Mouse (Mus musculus) midbrain, embryonic 14.5 days (tissue): ENCODE measurements at regions not wholly inside any gene's neighbourhood (a gene's known extent, or its start where the extent isn't known, plus 50 kb on each side); places are given as distances from the start of the nearest gene placed in this dataset.

Source experiments
- ATAC-seq: fragments of 200-750 bp; cut with Nextera tagmentation; 2 replicates; pipeline ENCODE4 v1.8.0; 2017; ENCODE audit warnings: moderate number of reproducible peaks, moderate library complexity; ENCODE audit not compliant: low FRiP score, low TSS enrichment
- DNase-seq: peaks from one replicate; pipeline ENCODE4 v3.0.0-alpha.2; 2015
- H3K27ac ChIP-seq: fragments of 300-500 bp; sonication (generic); replicated peaks from 2 replicates; pipeline ENCODE4 v1.5.1; 2014; ENCODE audit warnings: mild to moderate bottlenecking, low read depth, low read length, moderate library complexity
- H3K27me3 ChIP-seq: fragments of 300-500 bp; sonication (generic); 2 replicates; pipeline ENCODE4 v1.6.1; 2014; ENCODE audit warnings: low read length, control low read depth, mixed read lengths; ENCODE audit not compliant: control insufficient read depth, insufficient read depth
- H3K36me3 ChIP-seq: fragments of 300-500 bp; sonication (generic); 2 replicates; pipeline ENCODE4 v1.6.1; 2014; ENCODE audit warnings: low read length, control low read depth; ENCODE audit not compliant: control insufficient read depth, insufficient read depth
- H3K4me1 ChIP-seq: fragments of 300-500 bp; sonication (generic); 2 replicates; pipeline ENCODE4 v1.6.1; 2014; ENCODE audit warnings: mild to moderate bottlenecking, antibody characterized with exemption, low read length, control low read depth; ENCODE audit not compliant: control insufficient read depth, insufficient read depth
- H3K4me2 ChIP-seq: fragments of 300-500 bp; sonication (generic); 2 replicates; pipeline ENCODE4 v1.6.1; 2014; ENCODE audit warnings: mild to moderate bottlenecking, low read length, moderate library complexity
- H3K4me3 ChIP-seq: fragments of 300-500 bp; sonication (generic); replicated peaks from 2 replicates; pipeline ENCODE4 v1.5.1; 2014; ENCODE audit warnings: low read depth, low read length
- H3K9ac ChIP-seq: fragments of 300-500 bp; sonication (generic); replicated peaks from 2 replicates; pipeline ENCODE4 v1.6.1; 2014; ENCODE audit warnings: mild to moderate bottlenecking, low read length, moderate library complexity
- H3K9me3 ChIP-seq: fragments of 300-500 bp; sonication (generic); 2 replicates; pipeline ENCODE4 v1.6.1; 2016; ENCODE audit warnings: low read length, control low read depth, mixed read lengths; ENCODE audit not compliant: control insufficient read depth
- WGBS: fragments of 180-500 bp; shearing (Covaris S2); extraction: QIAGEN DNeasy Blood & Tissue Kit; methylation state at CpG from one replicate; pipeline ENCODE4 v1.1.7; 2014; 5-methylcytosine and 5-hydroxymethylcytosine counted together

DNA sequence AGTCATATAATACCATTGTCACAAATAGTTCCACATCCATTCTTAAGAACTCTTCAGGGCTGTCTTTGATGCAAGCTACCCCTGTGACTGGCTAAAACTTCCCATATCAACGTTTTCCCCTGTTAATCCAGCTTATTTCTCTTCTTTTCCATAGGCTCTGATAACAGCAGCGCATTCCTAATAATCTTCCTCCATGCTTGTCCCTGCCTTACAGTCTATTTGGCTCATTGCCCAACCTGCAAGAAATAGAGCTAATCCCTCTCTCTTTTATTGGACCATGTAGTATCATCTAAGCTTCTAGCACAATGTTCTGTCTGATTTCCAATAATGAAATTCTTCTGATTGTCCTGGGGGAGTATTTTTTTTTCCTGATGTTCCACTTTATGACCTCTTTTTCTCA lies 573.1 kb downstream of the Lmo7 start:
- ATAC-seq = no peak
- WGBS = 50% methylated on average over 2 of the region's 2 CpGs

DNA sequence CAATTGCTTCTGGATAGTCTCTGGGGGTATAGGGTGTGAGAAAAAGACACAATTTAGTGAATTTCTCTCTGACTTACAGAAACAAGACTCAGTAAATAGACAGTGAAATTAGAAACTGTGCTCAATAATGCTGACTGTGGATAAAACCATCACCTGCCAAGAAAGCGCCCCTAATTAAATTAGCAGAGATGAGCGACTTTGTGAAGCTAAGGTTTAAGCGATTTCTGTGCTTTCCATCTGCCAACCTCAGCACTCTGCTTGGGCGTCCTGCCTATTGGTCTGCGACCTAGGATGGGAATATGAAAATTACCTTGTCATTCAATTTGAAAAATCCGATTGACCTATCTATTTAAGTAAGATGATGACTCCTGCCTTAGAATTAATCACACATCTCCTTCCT lies 570.5 kb downstream of the Lmo7 start:
- Histone ChIP-seq H3K4me1 (no peaks in the 10 kb centered on the region), H3K4me2 (no peak overlapping the region), H3K27ac (no peak overlapping the region), H3K27me3 (no peaks in the 10 kb centered on the region), H3K36me3 (no peaks in the 10 kb centered on the region), H3K4me3 (no peak overlapping the region), H3K9ac (no peak overlapping the region), H3K9me3 (no peaks in the 10 kb centered on the region)
- ATAC-seq (no peak), DNase-seq (no peak)
- WGBS = 81% methylated on average over 6 of the region's 6 CpGs

More for the DNA sequence above, 573.1 kb downstream of the Lmo7 start:
- DNase-seq = peak; percentile 59
- Histone ChIP-seq H3K4me3 (no peak overlapping the region), H3K9me3 (no peaks in the 10 kb centered on the region), H3K9ac (no peak overlapping the region), H3K27me3 (no peaks in the 10 kb centered on the region), H3K4me2 (no peak overlapping the region), H3K4me1 (no peaks in the 10 kb centered on the region), H3K36me3 (no peaks in the 10 kb centered on the region), H3K27ac (no peak overlapping the region)

DNA sequence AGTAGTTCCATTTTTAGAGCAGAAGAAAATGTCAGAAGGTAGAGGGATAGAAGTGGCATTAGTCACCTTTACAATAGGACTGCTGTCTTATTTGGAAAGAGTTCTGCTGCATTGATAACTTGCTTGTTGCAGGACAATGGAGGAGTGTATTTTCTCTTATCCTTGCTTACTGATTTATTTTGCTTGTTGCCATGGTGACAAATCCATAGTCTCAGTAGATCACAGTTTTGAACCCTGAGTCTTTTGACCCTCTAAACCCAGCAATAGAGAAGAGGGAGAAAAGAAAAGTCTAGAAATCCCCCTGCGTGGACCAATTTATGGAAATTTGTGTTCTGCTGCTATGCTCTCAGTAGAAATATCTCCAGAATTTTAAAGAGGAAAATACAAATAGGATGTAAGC lies 561.6 kb downstream of the Lmo7 start:
- H3K27ac ChIP-seq = no peak overlapping the region
- no peaks in the 10 kb centered on the region for H3K36me3 ChIP-seq
- H3K9ac ChIP-seq = no peak overlapping the region
- no peak overlapping the region for H3K4me3 ChIP-seq
- no peaks in the 10 kb centered on the region for H3K4me1 ChIP-seq
- ATAC-seq = no peak
- no peaks in the 10 kb centered on the region for H3K27me3 ChIP-seq
- 8% methylated on average over 1 of the region's 1 CpGs for WGBS
- H3K9me3 ChIP-seq = no peaks in the 10 kb centered on the region
- H3K4me2 ChIP-seq = no peak overlapping the region
- peak; percentile 61 for DNase-seq

DNA sequence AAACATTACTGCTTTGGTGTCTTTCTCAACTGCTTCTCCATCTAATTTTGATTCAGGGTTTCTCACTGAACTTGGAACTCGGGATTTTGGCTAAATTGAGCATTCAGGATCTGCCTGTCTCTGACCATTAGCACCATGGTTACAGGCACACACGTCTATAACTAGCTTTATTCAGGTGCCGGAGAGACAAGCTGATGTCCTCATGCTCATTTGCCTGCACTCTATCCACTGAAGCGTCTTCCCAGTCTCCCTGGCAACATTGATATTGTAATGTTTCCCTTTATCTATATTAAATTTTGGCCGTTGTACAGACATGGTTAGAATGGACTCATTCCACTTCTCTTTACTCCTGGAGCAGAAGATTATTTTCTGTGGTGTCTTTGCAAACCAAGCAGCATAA lies 520.3 kb downstream of the Lmo7 start:
- 42% methylated on average over 5 of the region's 5 CpGs for WGBS
- no peak overlapping the region for H3K4me3 ChIP-seq
- H3K27ac ChIP-seq = 0 out of 2 replicates have a peak overlapping the region, but pooled peaks have one; percentile 14
- H3K9ac ChIP-seq = no peak overlapping the region
- DNase-seq (peak; percentile 15), ATAC-seq (0 out of 2 replicates have a peak, but pooled peaks have one; percentile 31)
- no peaks in the 10 kb centered on the region for H3K9me3 ChIP-seq
- no peak overlapping the region for H3K4me2 ChIP-seq
- no peaks in the 10 kb centered on the region for H3K27me3 ChIP-seq
- peaks cover 12% of the 10 kb centered on the region for H3K4me1 ChIP-seq
- H3K36me3 ChIP-seq = no peaks in the 10 kb centered on the region

DNA sequence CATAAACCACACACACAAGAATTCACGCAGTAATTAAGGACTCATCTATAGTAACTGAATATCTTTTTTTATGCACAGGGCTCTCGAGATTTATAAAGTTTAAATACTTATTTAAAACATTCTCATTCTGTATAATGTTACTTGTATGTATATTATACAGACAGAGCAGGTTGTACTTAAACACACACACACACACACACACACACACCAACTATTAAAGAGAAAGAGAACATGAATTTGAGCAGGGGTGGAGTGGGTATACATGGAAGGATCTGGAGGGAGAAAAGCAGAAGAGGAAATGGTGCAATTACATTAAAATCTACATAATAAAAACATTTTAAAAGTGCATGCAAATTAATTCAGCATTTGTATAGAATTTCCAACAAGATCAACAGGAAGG lies 518.8 kb downstream of the Lmo7 start:
- H3K9ac ChIP-seq = no peak overlapping the region
- no peaks in the 10 kb centered on the region for H3K27me3 ChIP-seq
- H3K4me2 ChIP-seq = no peak overlapping the region
- no peaks in the 10 kb centered on the region for H3K36me3 ChIP-seq
- DNase-seq = no peak
- no peak overlapping the region for H3K4me3 ChIP-seq
- H3K9me3 ChIP-seq = no peaks in the 10 kb centered on the region
- H3K27ac ChIP-seq = no peak overlapping the region
- peaks cover 19% of the 10 kb centered on the region for H3K4me1 ChIP-seq
- no peak for ATAC-seq
- 82% methylated on average over 2 of the region's 2 CpGs for WGBS

DNA sequence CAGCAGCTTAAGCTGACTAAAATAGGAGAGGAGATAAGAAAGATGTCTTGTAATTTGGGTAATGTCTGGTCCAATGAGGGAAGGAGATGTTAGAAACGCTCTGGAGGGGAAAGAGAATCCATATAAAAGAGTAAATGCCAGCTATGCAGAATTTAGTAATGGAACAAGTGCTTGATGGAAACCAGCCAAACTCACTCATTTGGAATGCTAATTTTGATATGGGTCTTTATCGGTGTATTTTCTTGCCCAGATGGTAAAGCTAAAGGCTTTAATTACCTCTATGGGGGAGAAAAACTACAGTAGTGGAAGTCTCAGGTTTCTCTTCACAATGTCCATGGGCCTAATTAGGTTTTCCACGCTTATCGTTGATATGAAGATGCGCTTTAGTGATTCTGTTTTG lies 518.3 kb downstream of the Lmo7 start:
- H3K9me3 ChIP-seq = no peaks in the 10 kb centered on the region
- H3K4me2 ChIP-seq = no peak overlapping the region
- H3K9ac ChIP-seq = no peak overlapping the region
- H3K27me3 ChIP-seq = no peaks in the 10 kb centered on the region
- H3K27ac ChIP-seq = no peak overlapping the region
- H3K4me1 ChIP-seq = peaks cover 19% of the 10 kb centered on the region
- DNase-seq = peak; percentile 51
- no peak for ATAC-seq
- no peak overlapping the region for H3K4me3 ChIP-seq
- H3K36me3 ChIP-seq = no peaks in the 10 kb centered on the region
- WGBS = 50% methylated on average over 5 of the region's 5 CpGs

DNA sequence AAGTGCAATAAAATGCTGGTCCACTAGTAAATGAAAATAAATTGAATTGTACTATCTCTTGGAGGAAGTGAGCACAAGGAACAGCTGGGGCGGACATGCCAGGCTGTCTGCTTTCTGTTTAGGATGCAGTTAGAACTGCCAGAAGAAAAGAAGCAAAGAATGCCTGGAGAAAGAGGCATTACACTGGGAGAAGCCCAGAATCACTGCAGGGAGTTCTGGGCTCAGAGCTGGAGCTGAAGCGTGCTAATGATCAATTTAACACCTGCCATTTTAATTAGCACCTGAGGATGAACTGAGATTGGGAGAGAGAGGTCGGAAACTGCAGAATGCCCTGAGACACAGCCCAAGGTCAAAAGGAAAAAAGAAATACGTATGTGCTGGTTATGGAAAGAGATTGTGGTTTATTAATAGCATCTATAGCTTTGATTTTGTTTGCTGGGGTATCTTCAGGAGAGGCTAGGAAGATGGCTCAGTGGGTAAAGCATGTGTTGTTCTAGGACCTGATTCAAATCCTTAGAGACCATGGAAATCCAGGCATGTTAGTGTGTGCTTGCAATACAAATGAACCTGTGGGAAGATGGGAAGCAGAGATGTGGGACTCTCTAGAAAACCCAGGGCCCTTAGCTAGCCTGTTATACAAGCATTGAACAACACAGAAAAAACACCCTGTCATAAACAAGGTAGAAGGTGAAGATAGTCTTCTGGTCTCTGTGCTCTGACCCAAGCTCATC lies 514.2 kb downstream of the Lmo7 start:
- H3K9ac ChIP-seq = no peak overlapping the region
- H3K4me1 ChIP-seq = peaks cover 10% of the 10 kb centered on the region
- ATAC-seq (peak; percentile 62; the same call in 1 of the 2 replicates), DNase-seq (peak; percentile 43)
- H3K4me2 ChIP-seq = no peak overlapping the region
- 32% methylated on average over 4 of the region's 4 CpGs for WGBS
- H3K36me3 ChIP-seq = no peaks in the 10 kb centered on the region
- peak overlapping the region; percentile 34; the same call in 1 of the 2 replicates for H3K27ac ChIP-seq
- no peaks in the 10 kb centered on the region for H3K27me3 ChIP-seq
- no peak overlapping the region for H3K4me3 ChIP-seq
- no peaks in the 10 kb centered on the region for H3K9me3 ChIP-seq

DNA sequence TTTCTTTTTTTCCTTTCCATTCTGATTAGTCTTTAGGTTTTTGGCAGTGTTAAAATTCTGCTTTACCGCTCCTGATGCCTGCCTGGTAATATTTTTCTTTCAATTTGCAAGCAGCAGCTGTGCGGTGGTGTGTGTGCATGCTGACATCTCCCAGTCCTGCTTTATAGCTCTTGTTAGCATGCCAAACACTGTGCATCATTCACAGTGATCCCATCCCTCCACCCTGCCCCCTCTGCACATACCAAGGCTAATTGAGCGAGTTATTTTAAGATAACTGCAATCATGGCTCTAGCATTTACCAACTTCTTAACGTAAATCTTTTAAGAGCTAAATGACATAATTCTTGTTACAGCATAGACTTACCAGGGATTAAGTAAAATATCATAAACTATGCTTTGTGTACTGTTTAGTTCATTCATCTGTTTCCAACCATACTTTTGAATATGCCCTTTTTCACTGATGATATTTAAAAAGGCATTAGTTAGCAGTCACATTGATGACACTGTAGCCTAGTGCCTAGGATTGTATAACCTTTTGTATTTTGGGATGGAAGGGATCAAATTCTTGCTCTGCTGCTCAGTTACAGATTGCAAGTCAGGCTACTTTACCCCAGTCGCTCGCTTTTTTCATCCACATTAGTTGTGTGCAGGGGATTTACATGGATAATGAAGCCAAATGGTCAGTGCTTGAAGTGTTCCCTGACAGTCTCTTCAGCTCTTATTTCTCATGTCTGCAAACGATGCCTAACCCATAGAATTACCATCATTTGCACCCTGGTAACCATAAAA lies 487.0 kb downstream of the Lmo7 start:
- no peaks in the 10 kb centered on the region for H3K36me3 ChIP-seq
- peaks cover 17% of the 10 kb centered on the region for H3K4me1 ChIP-seq
- no peak overlapping the region for H3K4me3 ChIP-seq
- no peaks in the 10 kb centered on the region for H3K9me3 ChIP-seq
- no peaks in the 10 kb centered on the region for H3K27me3 ChIP-seq
- H3K9ac ChIP-seq = no peak overlapping the region
- ATAC-seq = peak; percentile 70; the same call in 1 of the 2 replicates
- no peak overlapping the region for H3K4me2 ChIP-seq
- no peak overlapping the region; the same call in 1 of the 2 replicates for H3K27ac ChIP-seq
- WGBS = 28% methylated on average over 7 of the region's 7 CpGs
- peak; percentile 70 for DNase-seq
